Mouse (Mus musculus) testis, postnatal 14 days (tissue): ENCODE measurements around the gene Ston2.

Experiments used
- DNase-seq: peaks from one replicate; pipeline ENCODE4 v3.0.0; 2021; ENCODE audit warnings: low spot score

Gene Ston2

GRCm38 (mm10) chr12:91699451-91700141, 88.6 kb downstream of the Ston2 start:
- DNase-seq: no peak

GRCm38 (mm10) chr12:91696231-91696630, 92.0 kb downstream of the Ston2 start:
- DNase-seq: no peak

- no peak for DNase-seq
Observed at GRCm38 (mm10) chr12:91695761-91696160, 92.4 kb downstream of the Ston2 start.

GRCm38 (mm10) chr12:91694748-91695147, 93.4 kb downstream of the Ston2 start:
- DNase-seq: no peak

- DNase-seq: no peak
Observed at GRCm38 (mm10) chr12:91693566-91693965, 94.6 kb downstream of the Ston2 start.

- DNase-seq: no peak
Observed at GRCm38 (mm10) chr12:91692991-91693390, 95.2 kb downstream of the Ston2 start.

GRCm38 (mm10) chr12:91685674-91686290, 102.4 kb downstream of the Ston2 start:
- DNase-seq: no peak

- DNase-seq: no peak
Observed at GRCm38 (mm10) chr12:91684840-91685415, 103.3 kb downstream of the Ston2 start.

- no peak for DNase-seq
Observed at GRCm38 (mm10) chr12:91684101-91684839, 103.9 kb downstream of the Ston2 start.

GRCm38 (mm10) chr12:91683549-91684100, 104.6 kb downstream of the Ston2 start:
- DNase-seq: no peak

GRCm38 (mm10) chr12:91683096-91683495, 105.1 kb downstream of the Ston2 start:
- no peak for DNase-seq

- no peak for DNase-seq
Observed at GRCm38 (mm10) chr12:91679320-91680064, 108.7 kb downstream of the Ston2 start.

GRCm38 (mm10) chr12:91675937-91676336, 112.2 kb downstream of the Ston2 start:
- no peak for DNase-seq

- DNase-seq: no peak
Observed at GRCm38 (mm10) chr12:91673141-91673540, 115.0 kb downstream of the Ston2 start.

- DNase-seq: no peak
Observed at GRCm38 (mm10) chr12:91672528-91672927, 115.7 kb downstream of the Ston2 start.

- DNase-seq: no peak
Observed at GRCm38 (mm10) chr12:91668529-91669245, 119.5 kb downstream of the Ston2 start.

- no peak for DNase-seq
Observed at GRCm38 (mm10) chr12:91667741-91668140, 120.4 kb downstream of the Ston2 start.

GRCm38 (mm10) chr12:91666607-91667006, 121.6 kb downstream of the Ston2 start:
- DNase-seq: no peak

GRCm38 (mm10) chr12:91665431-91665830, 122.8 kb downstream of the Ston2 start:
- no peak for DNase-seq

- DNase-seq: no peak
Observed at GRCm38 (mm10) chr12:91663260-91663659, 124.9 kb downstream of the Ston2 start.

GRCm38 (mm10) chr12:91662844-91663243, 125.3 kb downstream of the Ston2 start:
- no peak for DNase-seq
